Mouse (Mus musculus) B cell, adult 62 days (primary cell): Measurements from ENCODE around the gene Mtmr3. TPM values are rescaled to one million over a fixed set of nuclear protein-coding genes. Genes with fewer than 3 reads are reported as not detected.

Source experiments
- total RNA-seq: library from RNA; stranded (reverse); gene quantifications from 4 replicates; pipeline ENCODE4 v1.2.4, GENCODE M21; 2023

Mtmr3 gene
- 112 to 122 TPM (median 117 TPM) in 4 replicates for total RNA-seq

DNA sequence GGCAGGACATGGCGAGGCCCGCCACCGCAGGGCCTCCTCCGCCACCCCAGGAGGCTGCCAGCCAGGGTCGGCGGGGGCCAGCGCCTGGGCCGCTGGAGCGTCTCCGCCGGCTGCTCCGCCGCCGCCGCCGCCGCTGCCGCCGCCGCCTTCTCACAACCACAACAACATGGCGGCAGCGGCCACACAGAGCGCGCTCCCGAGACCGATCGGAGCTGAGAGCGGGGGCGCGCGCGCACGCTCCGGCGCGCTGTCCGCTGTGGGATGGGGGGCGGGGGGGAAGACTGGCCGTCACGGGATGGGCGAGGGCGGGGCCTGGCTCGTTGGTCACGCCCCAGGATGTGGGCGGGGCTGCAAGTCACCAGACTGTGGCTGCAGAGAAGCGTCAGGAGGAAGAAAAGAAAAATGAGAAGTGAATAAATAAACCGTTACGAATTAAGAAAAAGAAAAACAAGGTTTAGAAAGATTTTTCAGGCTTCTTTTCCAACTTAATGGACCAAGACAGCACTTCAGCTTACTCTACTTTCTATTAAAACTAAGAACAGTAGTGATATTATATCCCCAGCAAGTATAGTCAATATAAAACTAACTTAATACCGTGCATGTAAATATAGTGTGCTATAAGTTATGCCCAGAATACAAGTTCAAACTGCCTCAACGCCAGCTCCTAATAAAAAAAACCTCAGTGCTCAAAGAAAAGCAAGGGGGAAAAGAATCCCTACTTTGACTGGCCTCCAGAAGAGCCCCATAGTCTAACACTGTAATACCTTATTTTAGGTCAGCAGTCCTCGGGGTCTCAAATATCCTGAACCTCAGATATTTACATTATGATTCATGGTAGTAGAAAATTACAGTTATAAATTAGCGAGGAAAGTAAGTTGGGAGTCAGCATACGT is at the start of gene Mtmr3:
Mtmr3 (minus strand) TSS at position 256 of the 893 bp plus-strand sequence.

DNA sequence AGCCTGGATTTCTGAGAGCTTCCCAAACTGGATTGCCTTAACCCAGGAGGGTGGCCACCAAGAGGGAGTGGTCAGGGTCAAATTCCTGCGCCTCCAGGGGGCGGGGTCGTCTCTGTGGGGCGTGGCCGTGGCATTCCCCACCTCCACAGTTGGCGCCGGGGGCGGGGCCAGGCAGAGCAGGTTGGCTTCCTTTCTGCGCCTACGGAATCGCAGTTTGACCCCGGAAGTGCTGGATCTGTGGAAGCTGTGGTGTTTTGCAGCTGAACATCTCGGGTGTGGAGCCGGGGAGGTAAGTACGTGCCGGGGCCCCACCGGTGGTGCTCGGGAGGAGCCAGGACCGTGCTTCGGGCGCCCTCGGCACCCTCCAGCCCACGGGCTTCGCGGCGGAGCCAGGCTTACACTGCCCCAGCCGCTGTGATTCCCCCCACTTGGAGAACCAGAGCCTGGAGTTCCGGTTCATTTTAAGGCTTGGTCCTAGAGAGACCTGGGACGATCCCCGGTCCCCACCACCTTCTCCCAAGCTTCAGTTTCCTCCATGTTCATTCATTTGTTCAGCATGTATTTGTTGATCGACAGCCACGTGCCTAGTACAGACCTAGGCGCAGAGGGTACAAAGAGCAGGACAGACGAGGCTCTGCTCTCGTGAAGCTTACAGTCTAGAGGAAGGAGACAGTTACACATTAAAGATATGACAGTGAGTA is 43.0 kb upstream of the Mtmr3 start, which contains the start of gene Ascc2:
Ascc2 (plus strand) TSS at position 214 of the 701 bp plus-strand sequence.

DNA sequence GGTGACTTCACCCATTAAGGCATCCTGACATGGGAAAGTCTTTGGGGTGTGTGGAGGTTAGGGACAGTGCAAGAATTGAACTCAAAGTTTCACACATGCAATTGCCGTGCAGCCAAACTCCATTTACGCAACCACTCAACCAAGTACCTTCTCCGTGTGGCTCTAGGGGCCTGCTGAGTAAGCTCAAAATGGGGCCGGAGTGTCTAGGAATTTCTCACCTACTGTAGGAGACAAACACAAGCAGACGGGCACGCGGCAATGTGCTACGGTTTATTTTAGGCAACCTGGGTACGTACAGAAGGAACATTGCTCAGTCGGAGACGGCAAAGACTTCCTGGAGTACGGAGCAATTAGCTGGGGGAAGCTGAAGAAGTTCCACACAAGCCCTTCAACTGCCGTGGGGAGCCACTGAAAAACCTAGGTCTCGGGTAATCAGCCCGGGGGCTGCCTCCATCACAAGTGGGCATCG is 25.4 kb upstream of the Mtmr3 start, which contains the start of gene Gm11032:
Gm11032 (plus strand) TSS at position 51 of the 469 bp plus-strand sequence.

DNA sequence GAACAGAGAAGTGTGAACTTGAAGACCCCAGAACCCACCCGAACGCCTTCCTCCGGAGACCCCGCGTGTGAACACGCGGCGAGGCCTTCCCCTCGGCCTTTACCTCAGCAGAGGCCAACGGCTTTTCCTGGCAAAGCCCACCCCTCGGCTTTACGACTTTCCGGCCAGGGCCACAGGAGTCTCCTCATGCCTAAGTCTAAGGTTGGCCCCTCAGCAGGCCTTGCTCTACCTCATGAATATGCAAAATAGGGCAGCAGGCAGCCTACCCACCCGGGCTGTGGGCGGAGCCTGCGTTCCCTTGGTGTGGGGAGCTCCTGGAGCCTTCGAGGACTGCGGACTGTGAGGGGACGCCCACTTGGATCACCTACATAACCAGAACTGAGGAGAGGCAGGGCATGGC is 153.7 kb downstream of the Mtmr3 start, which contains the start of gene Hormad2:
Hormad2 (minus strand) TSS at position 128 of the 400 bp plus-strand sequence.

Other genes with a start within 250 kb of the Mtmr3 start
- 0.70 to 1.6 TPM (median 0.98 TPM) in 4 replicates for gene Hormad2, start 153.8 kb downstream of the Mtmr3 start, total RNA-seq
- gene Gm11032, start 25.2 kb upstream of the Mtmr3 start, total RNA-seq = not detected in 4 replicates
- 20.4 to 22.6 TPM (median 20.6 TPM) in 4 replicates for gene Ascc2, start 42.9 kb upstream of the Mtmr3 start, total RNA-seq
- 103 to 124 TPM (median 115 TPM) in 4 replicates for gene Uqcr10, start 109.5 kb upstream of the Mtmr3 start, total RNA-seq
- gene Zmat5, start 109.8 kb upstream of the Mtmr3 start, total RNA-seq = 21.7 to 34.1 TPM (median 29.0 TPM) in 4 replicates
- gene Cabp7, start 151.9 kb upstream of the Mtmr3 start, total RNA-seq = 0.34 TPM in 1 of 4 replicates, not detected in the others